Mouse (Mus musculus): ENCODE data around the gene Tiparp.

DNA sequence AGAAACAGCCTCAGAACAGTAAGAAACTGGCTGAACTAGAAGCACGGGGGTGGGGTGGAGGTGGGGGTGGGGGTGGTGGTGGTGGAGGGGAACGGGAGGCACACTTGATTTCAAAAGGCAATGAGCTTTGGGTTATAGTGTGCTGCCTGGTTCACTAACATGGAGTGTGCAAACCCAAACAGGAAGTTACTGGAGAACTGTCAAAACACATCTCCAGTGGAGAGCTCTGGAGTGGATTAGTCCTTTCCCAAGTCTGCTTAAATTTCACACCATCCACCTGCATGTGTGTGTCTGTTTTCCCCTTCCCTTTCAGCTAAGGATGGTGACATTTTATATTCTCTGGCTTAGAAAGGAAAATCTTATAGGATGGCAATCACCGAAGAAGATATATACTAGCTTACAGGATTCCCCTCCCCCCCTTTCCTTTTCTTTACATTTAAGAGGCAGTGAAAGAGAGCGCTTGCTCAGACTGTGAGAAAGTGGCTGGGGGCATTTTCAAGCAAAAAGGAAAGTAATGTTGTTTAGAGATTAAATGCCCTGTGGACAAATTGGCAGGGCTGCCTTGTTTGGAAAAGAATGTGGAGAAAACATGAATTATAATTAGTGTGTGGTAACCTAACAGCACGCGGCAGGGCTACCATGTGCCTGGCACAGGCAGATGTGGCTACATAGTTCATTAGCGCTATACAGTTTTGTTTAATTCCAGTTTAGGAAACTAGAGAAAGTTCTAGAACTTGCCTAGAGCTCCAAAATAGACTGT lies 70.0 kb downstream of the Tiparp start:
- TF ChIP-seq POLR2A (IDR thresholded peaks at IDR 0.05; ENCODE audit: insufficient read depth, low read depth, low read length) (no peak), CTCF (IDR thresholded peaks at IDR 0.05) (no peak), EP300 (IDR thresholded peaks at IDR 0.05; ENCODE audit: insufficient read depth, low read depth, low read length) (no peak)

Measured in heart, adult 2 months (tissue).